Mouse (Mus musculus): ENCODE data around the gene Hist1h2bh. TPM values are rescaled to one million over a fixed set of nuclear protein-coding genes. Genes with fewer than 3 reads are reported as not detected.
"Not testable (repeated sequence)": the region's sequence is repeated elsewhere in the genome, so short reads cannot be mapped to it uniquely, and the experiment has no call there.

The Hist1h2bh gene
- total RNA-seq, 2 experiments from 2014 or later: 32.4 to 144 TPM

DNA sequence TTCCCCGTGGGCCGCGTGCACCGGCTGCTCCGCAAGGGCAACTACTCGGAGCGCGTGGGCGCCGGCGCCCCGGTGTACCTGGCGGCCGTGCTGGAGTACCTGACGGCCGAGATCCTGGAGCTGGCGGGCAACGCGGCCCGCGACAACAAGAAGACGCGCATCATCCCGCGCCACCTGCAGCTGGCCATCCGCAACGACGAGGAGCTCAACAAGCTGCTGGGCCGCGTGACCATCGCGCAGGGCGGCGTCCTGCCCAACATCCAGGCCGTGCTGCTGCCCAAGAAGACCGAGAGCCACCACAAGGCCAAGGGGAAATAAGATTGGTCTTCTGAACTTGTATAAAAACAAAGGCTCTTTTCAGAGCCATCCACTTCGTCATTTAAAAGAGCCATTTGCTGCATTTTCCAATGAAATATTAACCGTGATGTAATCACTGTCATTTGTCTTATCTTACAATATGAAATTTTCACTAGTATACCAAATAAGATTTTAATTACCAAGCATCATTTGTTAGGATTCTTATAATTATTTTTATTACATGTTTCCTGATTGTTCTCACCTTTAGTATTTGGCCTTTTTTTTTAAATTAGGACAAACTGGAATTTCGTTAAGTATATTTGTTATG, 31.5 kb upstream of the Hist1h2bh start:
- ATAC-seq (replicated peaks; ENCODE audit: poor library complexity): not testable (repeated sequence)

DNA sequence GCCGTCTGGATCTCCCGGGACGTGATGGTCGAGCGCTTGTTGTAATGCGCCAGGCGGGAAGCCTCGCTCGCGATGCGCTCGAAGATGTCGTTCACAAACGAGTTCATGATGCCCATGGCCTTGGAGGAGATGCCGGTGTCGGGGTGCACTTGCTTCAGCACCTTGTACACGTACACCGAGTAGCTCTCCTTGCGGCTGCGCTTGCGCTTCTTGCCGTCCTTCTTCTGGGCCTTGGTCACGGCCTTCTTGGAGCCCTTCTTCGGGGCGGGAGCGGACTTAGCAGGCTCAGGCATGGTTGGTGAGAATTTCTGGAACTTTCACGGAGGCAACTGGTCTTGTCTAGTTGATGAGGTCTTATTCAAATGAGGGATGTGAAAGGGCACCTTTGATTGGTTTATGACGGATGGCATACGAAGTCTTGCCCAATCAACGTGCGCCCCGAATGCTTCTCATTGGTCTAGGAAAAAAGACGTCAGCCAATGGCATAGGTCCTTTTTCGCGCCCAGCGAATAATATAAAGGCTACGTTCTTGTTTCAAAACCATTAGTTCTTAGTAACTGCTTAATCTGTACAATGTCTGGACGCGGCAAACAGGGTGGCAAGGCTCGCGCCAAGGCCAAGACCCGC, 30.8 kb upstream of the Hist1h2bh start, which contains the start of the genes Hist1h2bf and Hist1h2ad:
Gene Hist1h2bf (minus strand): TSS at position 299 of the 627 bp plus-strand sequence.
Gene Hist1h2ad (plus strand): TSS at position 484 of the 627 bp plus-strand sequence.
- ATAC-seq (replicated peaks; ENCODE audit: poor library complexity): peak; percentile 67

DNA sequence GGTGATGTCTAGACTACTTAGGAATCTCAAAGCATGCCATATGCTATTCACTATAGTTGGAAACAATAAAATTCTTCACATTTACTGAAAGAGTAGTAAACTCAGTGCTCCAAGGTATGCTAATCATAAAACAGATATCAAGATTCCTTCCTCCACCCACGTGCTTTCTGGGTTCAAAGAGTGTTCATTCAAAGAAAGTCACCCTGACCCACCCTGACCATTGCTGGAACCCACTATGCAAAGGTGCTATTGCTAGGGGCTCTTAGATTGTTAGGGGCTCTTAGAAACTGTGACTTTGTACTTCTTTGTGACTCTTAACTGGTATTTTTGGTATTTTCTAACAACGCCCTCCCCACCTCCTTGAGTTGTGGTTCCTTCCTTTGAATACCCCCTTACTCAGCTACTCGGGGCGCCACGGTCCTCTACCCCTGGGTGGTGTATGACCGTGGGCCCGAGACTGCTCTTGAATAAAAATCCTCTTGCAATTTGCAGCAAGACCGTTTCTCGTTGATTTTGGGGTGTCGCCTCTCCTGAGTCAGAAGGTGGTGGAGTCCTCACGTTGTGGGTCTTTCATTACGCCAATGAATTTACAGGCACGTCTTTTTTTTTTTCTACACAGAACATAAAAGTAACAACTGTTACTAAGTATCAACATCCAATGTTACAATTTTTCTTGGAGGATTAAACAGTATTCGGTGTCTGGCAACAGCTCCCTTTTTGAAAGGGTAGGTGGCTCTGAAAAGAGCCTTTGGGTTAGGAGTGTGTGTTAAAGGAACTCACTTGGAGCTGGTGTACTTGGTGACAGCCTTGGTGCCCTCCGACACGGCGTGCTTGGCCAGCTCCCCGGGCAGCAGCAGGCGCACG, 30.1 kb upstream of the Hist1h2bh start:
- ATAC-seq (replicated peaks; ENCODE audit: poor library complexity): not testable (repeated sequence)

DNA sequence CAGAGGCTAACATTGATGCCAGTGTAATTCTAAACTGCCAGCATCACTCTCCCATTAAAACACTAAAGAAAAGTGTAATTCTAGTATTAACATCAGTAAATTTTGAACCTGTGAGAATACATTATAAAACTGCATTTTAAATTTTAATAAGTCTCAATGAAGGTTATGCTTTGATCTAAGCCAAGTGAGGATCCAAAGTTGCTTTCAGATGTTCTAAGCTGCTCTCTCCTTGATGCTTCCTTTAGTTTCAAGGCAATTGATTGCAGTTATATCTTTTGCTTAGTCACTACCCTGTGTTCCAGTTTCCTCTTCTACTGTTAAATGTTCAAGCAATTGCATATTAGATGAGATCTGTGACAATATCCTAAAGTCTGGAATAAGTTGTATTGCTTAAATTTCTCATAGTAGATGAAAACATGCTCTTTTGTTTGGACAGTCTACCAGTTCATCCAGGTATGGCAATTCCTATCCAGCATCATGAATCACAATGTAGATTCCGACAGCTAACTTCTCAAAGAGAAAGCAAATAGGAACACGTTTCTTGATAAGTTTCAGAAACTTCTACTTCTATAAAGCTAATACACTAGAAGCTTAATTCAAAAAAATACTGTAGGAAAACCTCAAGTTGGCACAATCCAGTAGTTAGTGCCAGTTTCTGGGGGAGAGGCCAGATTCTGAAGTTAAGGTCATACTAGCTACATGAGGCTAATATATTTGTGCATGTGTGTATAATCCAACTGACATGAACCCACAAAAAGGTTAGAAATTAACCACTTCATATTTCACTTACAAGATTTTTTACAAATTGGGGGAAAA, 29.2 kb upstream of the Hist1h2bh start:
- no peak for ATAC-seq (replicated peaks; ENCODE audit: poor library complexity)

DNA sequence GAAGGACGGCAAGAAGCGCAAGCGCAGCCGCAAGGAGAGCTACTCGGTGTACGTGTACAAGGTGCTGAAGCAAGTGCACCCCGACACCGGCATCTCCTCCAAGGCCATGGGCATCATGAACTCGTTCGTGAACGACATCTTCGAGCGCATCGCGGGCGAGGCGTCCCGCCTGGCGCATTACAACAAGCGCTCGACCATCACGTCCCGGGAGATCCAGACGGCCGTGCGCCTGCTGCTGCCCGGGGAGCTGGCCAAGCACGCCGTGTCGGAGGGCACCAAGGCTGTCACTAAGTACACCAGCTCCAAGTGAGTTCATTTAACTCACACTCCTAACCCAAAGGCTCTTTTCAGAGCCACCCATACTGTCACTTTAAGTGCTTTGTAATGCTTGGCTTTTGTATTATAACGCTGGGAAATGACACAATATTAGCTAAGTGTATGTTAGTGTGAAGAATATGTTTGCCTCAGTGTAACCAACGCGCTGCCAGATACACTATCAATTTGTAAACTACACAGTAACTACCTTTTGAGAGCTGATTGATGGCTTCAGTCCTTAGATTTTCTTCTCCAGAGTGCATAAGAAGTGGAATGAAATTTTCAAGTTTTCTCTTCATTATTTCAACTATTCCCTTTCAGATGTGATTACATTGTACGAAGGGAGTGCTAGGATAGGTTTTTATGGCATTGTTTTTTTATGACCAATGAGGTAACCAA, 28.5 kb upstream of the Hist1h2bh start:
- ATAC-seq (replicated peaks; ENCODE audit: poor library complexity): peak; percentile 23

DNA sequence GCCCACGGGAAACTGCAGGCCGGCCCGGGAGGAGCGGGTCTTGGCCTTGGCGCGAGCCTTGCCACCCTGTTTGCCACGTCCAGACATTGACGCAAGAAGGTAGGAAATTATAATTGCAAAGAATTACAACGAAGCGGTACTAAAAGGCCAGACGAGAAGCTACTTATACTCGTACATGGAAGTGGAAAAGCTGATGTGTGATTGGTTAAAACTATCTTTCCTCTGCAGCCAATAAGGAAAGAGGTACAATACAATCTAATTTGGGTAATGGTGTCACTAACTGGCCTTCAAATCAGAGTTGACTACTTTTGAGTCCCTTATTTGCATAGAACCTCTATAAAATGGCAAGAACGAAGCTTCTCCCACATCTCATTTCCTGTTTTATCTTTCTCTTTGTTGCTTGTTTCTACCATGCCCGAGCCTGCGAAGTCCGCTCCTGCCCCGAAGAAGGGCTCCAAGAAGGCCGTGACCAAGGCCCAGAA, 27.9 kb upstream of the Hist1h2bh start, which contains the start of the genes Hist1h2ae and Hist1h2bg:
Gene Hist1h2ae (minus strand): TSS at position 199 of the 482 bp plus-strand sequence.
Gene Hist1h2bg (plus strand): TSS at position 375 of the 482 bp plus-strand sequence.
- peak; percentile 72 for ATAC-seq (replicated peaks; ENCODE audit: poor library complexity)

DNA sequence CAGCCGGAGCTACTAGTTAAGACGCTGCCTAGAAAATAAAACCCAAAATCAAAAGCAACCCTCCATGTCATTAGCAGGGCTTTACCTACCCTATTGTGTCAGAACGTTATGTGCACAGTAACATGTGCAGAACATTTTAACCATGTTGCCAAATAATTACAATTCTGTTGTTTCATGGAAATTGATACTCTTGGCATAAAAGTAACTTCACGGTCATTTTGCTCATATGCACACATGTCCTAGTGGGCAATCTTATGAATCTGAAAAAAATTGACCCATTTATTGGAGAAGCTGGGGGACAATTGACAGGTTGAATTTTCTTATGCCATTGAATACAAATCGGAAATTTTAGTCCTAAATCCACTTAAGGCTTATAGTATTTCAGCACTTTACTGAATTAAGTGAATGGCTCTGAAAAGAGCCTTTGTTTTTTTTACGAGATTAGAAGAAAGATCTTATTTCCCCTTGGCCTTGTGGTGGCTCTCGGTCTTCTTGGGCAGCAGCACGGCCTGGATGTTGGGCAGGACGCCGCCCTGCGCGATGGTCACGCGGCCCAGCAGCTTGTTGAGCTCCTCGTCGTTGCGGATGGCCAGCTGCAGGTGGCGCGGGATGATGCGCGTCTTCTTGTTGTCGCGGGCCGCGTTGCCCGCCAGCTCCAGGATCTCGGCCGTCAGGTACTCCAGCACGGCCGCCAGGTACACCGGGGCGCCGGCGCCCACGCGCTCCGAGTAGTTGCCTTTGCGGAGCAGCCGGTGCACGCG, 27.2 kb upstream of the Hist1h2bh start:
- not testable (repeated sequence) for ATAC-seq (replicated peaks; ENCODE audit: poor library complexity)

DNA sequence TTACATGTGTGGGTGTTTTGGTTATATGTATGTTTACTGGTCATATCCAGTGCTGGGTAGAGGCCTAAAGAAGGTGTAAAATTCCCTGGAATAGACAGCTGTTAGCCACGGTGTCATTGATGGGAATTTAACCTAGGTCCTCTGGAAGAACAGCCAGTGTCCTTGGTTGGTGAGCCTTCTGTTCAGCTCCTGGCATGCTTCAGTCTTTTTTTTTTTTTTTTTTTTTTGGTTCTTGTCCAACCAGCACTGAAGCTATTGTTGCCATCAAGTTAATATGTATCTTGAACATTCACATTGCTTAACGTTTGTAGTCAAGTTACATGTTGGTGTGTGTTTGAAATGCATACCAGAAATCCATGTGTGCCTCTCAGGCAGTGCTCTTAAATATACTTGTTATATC, 21.3 kb upstream of the Hist1h2bh start:
- ATAC-seq (replicated peaks; ENCODE audit: poor library complexity): no peak

DNA sequence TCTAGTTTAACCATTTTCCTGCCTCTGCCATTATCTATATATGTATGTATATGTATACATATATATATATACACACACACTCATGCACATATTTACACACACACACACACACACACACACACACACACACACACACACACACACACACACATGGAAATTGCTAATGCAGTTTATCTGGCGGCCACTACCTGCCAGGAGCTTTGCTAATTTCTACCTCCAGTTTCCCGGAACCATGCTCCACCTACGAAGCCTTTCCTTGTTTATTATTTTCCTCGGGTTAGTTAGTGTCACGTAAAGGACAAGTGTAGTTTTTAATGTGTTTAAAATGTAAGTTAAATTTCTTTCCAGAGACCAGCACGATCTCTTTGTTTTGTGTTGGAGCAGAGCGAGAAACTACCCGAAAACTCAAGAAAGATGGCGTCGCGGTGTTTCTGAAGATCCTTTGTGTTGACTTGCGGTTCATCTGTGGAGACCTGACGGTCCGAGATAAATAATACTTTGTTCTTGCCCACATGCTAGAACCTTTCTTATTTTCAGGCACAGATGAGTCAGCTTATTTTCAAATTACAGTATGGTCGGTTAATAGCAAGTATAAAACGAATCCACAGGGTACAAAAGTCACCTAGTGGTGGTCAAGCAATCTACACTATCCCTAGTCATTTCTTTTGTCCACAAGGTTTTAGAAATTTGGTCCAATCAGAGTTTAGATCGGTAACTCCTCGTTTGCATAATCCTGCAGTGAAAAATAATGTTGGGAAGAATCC, 19.7 kb upstream of the Hist1h2bh start:
- peak; percentile 56 for ATAC-seq (replicated peaks; ENCODE audit: poor library complexity)

DNA sequence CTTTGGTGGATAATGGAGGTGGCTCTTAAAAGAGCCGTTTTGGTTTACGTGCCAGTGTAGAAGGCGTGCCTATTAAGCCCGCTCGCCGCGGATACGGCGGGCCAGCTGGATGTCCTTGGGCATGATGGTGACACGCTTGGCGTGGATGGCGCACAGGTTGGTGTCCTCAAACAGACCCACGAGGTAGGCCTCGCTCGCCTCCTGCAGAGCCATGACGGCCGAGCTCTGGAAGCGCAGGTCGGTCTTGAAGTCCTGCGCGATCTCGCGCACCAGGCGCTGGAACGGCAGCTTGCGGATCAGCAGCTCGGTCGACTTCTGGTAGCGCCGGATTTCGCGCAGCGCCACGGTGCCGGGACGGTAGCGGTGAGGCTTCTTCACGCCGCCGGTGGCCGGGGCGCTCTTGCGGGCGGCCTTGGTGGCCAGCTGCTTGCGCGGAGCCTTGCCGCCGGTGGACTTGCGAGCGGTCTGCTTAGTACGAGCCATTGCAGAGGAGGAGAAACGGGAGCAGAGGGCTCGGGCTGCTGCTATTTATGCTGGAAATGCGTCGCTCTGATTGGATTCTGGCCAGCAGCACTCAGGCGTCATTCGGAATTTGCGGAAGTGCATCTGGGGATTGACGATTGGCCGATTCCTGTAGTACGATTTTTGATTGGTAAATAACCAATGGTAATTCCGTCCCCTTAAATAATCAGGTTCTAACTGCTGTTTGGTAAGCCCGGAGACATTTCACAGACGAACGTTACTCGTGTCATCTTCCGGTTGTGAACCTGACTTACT, 18.9 kb upstream of the Hist1h2bh start, which contains the start of gene Hist1h3e:
Gene Hist1h3e (minus strand): TSS at position 487 of the 777 bp plus-strand sequence.
- ATAC-seq (replicated peaks; ENCODE audit: poor library complexity): peak; percentile 85

DNA sequence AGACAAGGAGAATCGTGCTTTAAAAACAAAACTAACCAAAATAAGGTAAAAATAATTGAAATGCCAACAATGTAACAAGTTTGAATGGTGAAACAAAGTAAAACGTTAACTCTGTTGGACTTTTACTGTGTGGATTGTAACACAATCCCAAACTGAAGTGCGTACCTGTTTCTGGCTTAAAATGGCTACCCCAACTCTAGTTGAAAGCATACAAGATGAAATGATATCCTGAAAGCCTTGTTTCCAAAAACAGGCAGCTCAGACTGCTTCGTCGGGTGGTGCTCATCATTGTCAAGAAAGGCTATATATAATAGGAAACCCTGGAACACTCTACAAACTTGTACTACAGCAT, 18.3 kb upstream of the Hist1h2bh start:
- ATAC-seq (replicated peaks; ENCODE audit: poor library complexity): not testable (repeated sequence)

DNA sequence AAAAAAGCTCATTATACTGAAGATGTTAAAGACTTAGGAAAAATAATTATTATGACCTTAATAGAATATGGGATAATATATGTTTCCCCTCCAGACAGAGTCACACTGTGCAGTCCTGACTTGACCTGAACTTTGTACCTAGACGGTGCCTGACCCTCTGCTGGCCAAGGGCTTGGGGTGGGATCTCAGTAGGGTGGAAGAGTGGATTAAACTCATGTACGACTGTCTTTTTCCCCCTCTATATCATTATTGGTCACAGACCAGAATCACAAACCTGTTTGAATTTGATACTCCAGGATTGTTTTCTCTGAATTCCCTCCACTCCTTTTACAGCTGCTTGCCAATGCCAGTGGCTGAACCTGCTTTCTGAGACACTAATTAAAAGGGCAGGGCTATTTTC, 17.5 kb upstream of the Hist1h2bh start:
- ATAC-seq (replicated peaks; ENCODE audit: poor library complexity): not testable (repeated sequence)

DNA sequence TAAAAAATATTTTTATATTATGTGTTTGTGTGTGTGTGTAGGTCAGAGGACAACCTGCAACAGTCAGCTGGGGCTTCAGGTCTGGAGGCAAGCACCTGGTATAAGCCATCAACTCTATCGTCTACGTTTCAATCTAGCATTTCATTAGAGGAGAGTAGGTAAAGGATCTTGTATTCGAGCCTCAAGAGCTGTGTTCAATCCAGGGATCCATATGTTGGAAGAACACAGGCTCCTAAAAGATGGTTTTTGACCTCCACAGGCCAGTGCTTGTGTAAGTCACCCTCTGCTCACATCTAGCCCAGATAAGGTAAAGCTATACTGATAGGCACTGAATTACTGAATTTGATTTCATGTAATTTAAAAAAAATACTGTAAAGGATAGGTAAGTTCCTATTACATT, 13.7 kb upstream of the Hist1h2bh start:
- no peak for ATAC-seq (replicated peaks; ENCODE audit: poor library complexity)

DNA sequence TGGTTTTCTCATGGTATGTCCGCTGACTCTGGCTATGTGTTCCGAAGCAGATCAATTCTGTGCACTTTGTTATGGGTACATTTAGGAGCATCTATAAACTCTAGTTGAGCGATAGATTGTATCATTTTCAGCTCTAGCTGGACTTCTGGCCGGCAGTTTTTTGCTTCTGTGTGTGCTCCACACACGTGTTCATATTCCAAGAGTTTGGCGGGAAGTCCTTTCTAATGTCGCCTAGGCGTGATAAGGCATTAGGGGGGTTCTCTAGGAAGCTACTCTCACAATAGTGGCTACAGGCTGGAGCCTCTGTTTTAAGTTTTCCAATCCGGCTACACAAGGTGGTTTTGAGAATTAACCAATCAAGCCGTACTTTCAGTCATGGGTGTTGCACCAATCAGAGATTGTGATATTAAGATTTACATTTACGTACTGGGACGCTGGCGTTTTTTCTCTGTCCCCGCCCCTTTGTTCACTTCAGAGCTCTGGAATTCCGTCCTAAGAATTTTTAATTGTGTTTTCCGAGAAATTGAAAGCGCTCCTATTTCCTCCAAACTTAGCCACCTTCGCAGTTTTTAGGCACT, 12.7 kb upstream of the Hist1h2bh start:
- peak; percentile 47 for ATAC-seq (replicated peaks; ENCODE audit: poor library complexity)

DNA sequence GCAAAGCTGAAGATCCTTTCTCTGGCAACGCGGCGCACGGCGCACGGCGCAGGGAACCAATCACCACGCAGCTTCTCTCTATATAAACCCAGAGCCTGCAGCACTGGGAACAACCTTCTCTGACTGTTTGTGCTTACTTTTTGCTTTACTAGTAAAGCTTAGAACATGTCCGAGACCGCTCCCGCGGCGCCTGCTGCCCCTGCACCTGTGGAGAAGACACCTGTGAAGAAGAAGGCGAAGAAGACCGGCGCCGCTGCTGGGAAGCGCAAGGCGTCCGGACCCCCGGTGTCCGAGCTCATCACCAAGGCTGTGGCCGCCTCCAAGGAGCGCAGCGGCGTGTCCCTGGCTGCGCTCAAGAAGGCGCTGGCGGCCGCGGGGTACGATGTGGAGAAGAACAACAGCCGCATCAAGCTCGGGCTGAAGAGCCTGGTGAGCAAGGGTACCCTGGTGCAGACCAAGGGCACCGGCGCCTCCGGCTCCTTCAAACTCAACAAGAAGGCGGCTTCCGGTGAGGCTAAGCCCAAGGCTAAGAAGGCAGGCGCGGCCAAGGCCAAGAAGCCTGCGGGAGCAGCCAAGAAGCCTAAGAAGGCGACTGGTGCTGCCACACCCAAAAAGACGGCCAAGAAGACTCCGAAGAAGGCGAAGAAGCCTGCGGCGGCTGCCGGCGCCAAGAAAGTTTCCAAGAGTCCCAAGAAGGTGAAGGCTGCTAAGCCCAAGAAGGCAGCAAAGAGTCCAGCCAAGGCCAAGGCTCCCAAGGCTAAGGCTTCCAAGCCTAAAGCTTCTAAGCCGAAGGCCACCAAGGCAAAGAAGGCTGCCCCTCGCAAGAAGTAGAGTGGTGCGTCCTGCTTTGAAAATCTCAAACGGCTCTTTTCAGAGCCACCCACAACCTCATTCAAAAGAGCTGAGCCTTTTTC, 12.0 kb upstream of the Hist1h2bh start:
- ATAC-seq (replicated peaks; ENCODE audit: poor library complexity): peak; percentile 57

DNA sequence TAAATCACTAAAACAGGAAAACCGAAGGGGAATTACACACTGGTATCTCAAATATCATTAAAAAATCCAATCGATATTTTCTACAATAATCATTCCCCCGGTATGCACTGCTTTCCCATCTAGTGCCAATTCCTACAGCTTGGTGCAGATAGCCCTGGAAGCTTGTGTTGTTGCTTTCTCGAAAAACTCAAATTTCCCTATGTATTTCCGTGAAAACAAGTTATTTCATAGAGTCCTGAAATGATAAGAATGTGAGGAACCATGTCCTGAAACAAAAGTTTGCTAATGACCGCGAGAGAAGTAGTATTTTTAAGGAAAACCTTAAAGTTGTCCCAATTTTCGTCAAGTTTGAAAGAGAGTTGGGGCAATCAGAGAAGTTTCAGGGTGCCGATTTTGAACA, 11.2 kb upstream of the Hist1h2bh start:
- no peak for ATAC-seq (replicated peaks; ENCODE audit: poor library complexity)
